31 mouse cellular contexts compared by ENCODE assay signal in the genomic region with DNA sequence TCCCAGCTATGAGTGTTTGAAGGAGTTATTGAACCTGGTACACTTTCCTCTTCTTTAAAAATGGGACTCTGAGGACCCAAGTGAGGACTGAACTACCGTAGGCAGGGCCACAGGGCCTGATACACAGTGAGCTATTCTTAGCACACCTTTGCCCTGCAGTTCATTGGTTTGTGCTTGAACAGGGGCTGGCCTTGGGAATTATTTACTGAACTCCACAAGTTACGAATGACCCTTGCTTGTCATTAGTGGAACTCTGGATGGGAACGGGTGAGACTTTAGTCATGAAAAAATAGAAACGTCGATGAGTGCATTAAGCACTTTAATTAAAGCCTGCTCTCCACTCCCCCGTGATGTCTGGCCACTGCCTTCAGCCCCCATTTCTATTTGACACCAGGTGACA. TPM values are rescaled to one million over a fixed set of nuclear protein-coding genes. Genes with fewer than 3 reads are reported as not detected.
A peak's percentile ranks its signal among the peaks of the same experiment; 100 is the strongest.
DNase-seq lines count a peak whose midpoint lies in the region; ATAC-seq and TF ChIP-seq lines count a peak whose summit lies in the region.
"Had no signal": no experiment of that assay in that cellular context is flagged by ENCODE, and none has a peak within 500 bp of the region (broad histone marks: within the 10 kb centered on the region; RNA-seq: fewer than 3 reads in every experiment).

No protein-coding gene starts in this region.

- no peak overlapping the region for H3K4me3 ChIP-seq in liver, adult 2 months (ENCODE audit: insufficient read depth, low read depth, low read length)
- H3K4me3 ChIP-seq in liver, embryonic 13.5 days (replicated peaks): no peak overlapping the region
- H3K4me3 ChIP-seq: forebrain, embryonic 13.5 days; heart, embryonic 13.5 days; hindbrain, embryonic 10.5 days; hindbrain, embryonic 15.5 days; limb, embryonic 10.5 days; limb, embryonic 15.5 days; midbrain, embryonic 13.5 days; stomach, embryonic 15.5 days had no signal

- no peak overlapping the region for H3K4me2 ChIP-seq in liver, embryonic 13.5 days
- H3K4me2 ChIP-seq: forebrain, embryonic 13.5 days; heart, embryonic 13.5 days; hindbrain, embryonic 15.5 days; limb, embryonic 15.5 days; midbrain, embryonic 13.5 days; stomach, embryonic 15.5 days had no signal

- 25% methylated on average over 6 of the region's 6 CpGs for WGBS in liver, adult 2 months
- WGBS in liver, embryonic 13.5 days (ENCODE audit: insufficient replicate concordance): 63% methylated on average over 6 of the region's 6 CpGs

- no peak for TF ChIP-seq POLR2A in liver, adult 2 months (IDR thresholded peaks at IDR 0.05; ENCODE audit: extremely low read depth, insufficient read depth, low read length)

- H3K4me1 ChIP-seq in liver, adult 2 months (ENCODE audit: control insufficient read depth, insufficient read depth, low read length): peaks cover 6% of the 10 kb centered on the region; the same call in 1 of the 2 replicates
- no peaks in the 10 kb centered on the region for H3K4me1 ChIP-seq in liver, embryonic 13.5 days (replicated peaks)
- H3K4me1 ChIP-seq: forebrain, embryonic 13.5 days; heart, embryonic 13.5 days; hindbrain, embryonic 10.5 days; hindbrain, embryonic 15.5 days; limb, embryonic 10.5 days; limb, embryonic 15.5 days; midbrain, embryonic 13.5 days; stomach, embryonic 15.5 days had no signal

- H3K79me2 ChIP-seq in liver, adult 2 months (ENCODE audit: control insufficient read depth, insufficient read depth, low read length): no peaks in the 10 kb centered on the region

- no peaks in the 10 kb centered on the region for H3K9me3 ChIP-seq in liver, embryonic 13.5 days (replicated peaks)
- H3K9me3 ChIP-seq: forebrain, embryonic 13.5 days; heart, embryonic 13.5 days; hindbrain, embryonic 10.5 days; hindbrain, embryonic 15.5 days; limb, embryonic 10.5 days; limb, embryonic 15.5 days; midbrain, embryonic 13.5 days; stomach, embryonic 15.5 days had no signal

- H3K9ac ChIP-seq in liver, adult 2 months (ENCODE audit: low read depth, low read length): no peak overlapping the region
- no peak overlapping the region for H3K9ac ChIP-seq in liver, embryonic 13.5 days
- H3K9ac ChIP-seq: forebrain, embryonic 13.5 days; heart, embryonic 13.5 days; hindbrain, embryonic 15.5 days; limb, embryonic 15.5 days; midbrain, embryonic 13.5 days; stomach, embryonic 15.5 days had no signal

- TF ChIP-seq CTCF in liver, adult 2 months (IDR thresholded peaks at IDR 0.05; ENCODE audit: low read depth, low read length): no peak

- H3K27me3 ChIP-seq in liver, adult 2 months (ENCODE audit: control insufficient read depth, insufficient read depth, low read length): no peaks in the 10 kb centered on the region
- no peaks in the 10 kb centered on the region for H3K27me3 ChIP-seq in liver, embryonic 13.5 days
- H3K27me3 ChIP-seq: hindbrain, embryonic 15.5 days; limb, embryonic 15.5 days; midbrain, embryonic 13.5 days; stomach, embryonic 15.5 days had no signal

- ATAC-seq in liver, embryonic 13.5 days (ENCODE audit: low read depth): peak; percentile 54; the same call in 1 of the 2 replicates
- ATAC-seq in monocyte, adult 5-6 weeks (replicated peaks; ENCODE audit: insufficient number of reproducible peaks, low FRiP score, low TSS enrichment, poor library complexity, severe bottlenecking): no peak
- ATAC-seq: forebrain, embryonic 13.5 days; inflammation-experienced regulatory T-cells, adult 6 months; midbrain, embryonic 13.5 days; Patski had no signal

- peak; percentile 80 for DNase-seq in liver, adult 2 months (ENCODE audit: extremely low read depth, low read depth, low spot score)
- no peak for DNase-seq in liver
- peak; percentile 32 for DNase-seq in kidney, postnatal 14 days
- DNase-seq in liver, embryonic 13.5 days: no peak
- DNase-seq in yolk sac, embryonic 10.5 days (ENCODE audit: low spot score): peak; percentile 69
- no peak for DNase-seq in right cerebral cortex, adult 2 months (ENCODE audit: low spot score in 2 of 2)
- no peak for DNase-seq in adrenal gland, adult (ENCODE audit: inconsistent age in 2 of 2, low spot score in 1 of 2)
- DNase-seq: adrenal gland, postnatal 14 days; cerebellum, adult 11 months; cerebellum, adult 9-10 months; cerebellum, postnatal 36 days; gastrocnemius, postnatal 36 days; heart, adult 18-20 months; heart, postnatal 10 days; right cerebral cortex, postnatal 14 days; thymus, postnatal 25 days had no signal

- no peaks in the 10 kb centered on the region for H3K36me3 ChIP-seq in liver, adult 2 months (ENCODE audit: control insufficient read depth, insufficient read depth, low read length)
- H3K36me3 ChIP-seq in liver, embryonic 13.5 days: no peaks in the 10 kb centered on the region
- H3K36me3 ChIP-seq: heart, embryonic 13.5 days; hindbrain, embryonic 10.5 days; hindbrain, embryonic 15.5 days; limb, embryonic 10.5 days; limb, embryonic 15.5 days; midbrain, embryonic 13.5 days; stomach, embryonic 15.5 days had no signal

- H3K27ac ChIP-seq in liver, adult 2 months (replicated peaks; ENCODE audit: insufficient read depth, low read depth, low read length): no peak overlapping the region
- H3K27ac ChIP-seq in liver, embryonic 13.5 days: no peak overlapping the region
- H3K27ac ChIP-seq: forebrain, embryonic 13.5 days; heart, embryonic 13.5 days; hindbrain, embryonic 10.5 days; hindbrain, embryonic 15.5 days; limb, embryonic 10.5 days; limb, embryonic 15.5 days; macrophage; midbrain, embryonic 13.5 days; stomach, embryonic 15.5 days had no signal

RNA-seq across cellular contexts. Expression of a gene that starts 6.9 kb away (rescaled TPM):
- total RNA-seq in liver, adult 2 months (2014; rRNA removed): 6.1 and 6.7 TPM in 2 replicates
- 3.9 and 4.1 TPM in 2 replicates for polyA plus RNA-seq in liver, adult 2 months (2012; rRNA removed)
- 8.9 and 12.3 TPM in 2 replicates for polyA plus RNA-seq in liver, embryonic 13.5 days (2015; fragmentation: Nextera tagmentation; extraction: Ambion mirVana)
- 22.6 to 29.9 TPM (median 27.0 TPM) in 3 replicates for total RNA-seq in monocyte, adult 5-6 weeks (2017)

RNA-seq across cellular contexts. Expression of a gene that starts 22.8 kb away (rescaled TPM):
- not detected in 2 replicates for total RNA-seq in liver, adult 2 months (2014; rRNA removed)
- polyA plus RNA-seq in liver, adult 2 months (2012; rRNA removed): not detected in 2 replicates
- not detected in 2 replicates for polyA plus RNA-seq in liver, embryonic 13.5 days (2015; fragmentation: Nextera tagmentation; extraction: Ambion mirVana)
- total RNA-seq in monocyte, adult 5-6 weeks (2017): not detected in 3 replicates
- total RNA-seq: adrenal gland, postnatal 14 days; gastrocnemius, adult 18-20 months; gastrocnemius, postnatal 36 days; heart, adult 18-20 months; heart, postnatal 10 days; megakaryocyte-erythroid progenitor cell, adult 5-6 weeks; MEL had no signal
- polyA plus RNA-seq: inflammation-experienced regulatory T-cells, adult 6 months; limb, embryonic 10.5 days; limb, embryonic 15.5 days; macrophage; Patski had no signal

RNA-seq across cellular contexts. Expression of a gene that starts 37.8 kb away (rescaled TPM):
- 9.7 and 10.0 TPM in 2 replicates for total RNA-seq in liver, adult 2 months (2014; rRNA removed)
- polyA plus RNA-seq in liver, adult 2 months (2012; rRNA removed): 5.0 and 5.6 TPM in 2 replicates
- polyA plus RNA-seq in liver, embryonic 13.5 days (2015; fragmentation: Nextera tagmentation; extraction: Ambion mirVana): 64.2 and 70.9 TPM in 2 replicates
- 22.4 to 25.1 TPM (median 23.8 TPM) in 3 replicates for total RNA-seq in monocyte, adult 5-6 weeks (2017)

Comparison
In these comparisons a context has a peak if more than half of its experiments do, and no peak if none do; other contexts are left out.
1. DNase-seq: peak in liver, adult 2 months (single experiment), kidney, postnatal 14 days (single experiment) and yolk sac, embryonic 10.5 days (single experiment); none in liver (single experiment), liver, embryonic 13.5 days (single experiment), right cerebral cortex, adult 2 months (0 of 2) and adrenal gland, adult (0 of 2).